Mouse (Mus musculus): ENCODE measurements at regions not wholly inside any gene's neighbourhood (a gene's known extent, or its start where the extent isn't known, plus 50 kb on each side); places are given as distances from the start of the nearest gene placed in this dataset.

- no peaks in the 10 kb centered on the region for H3K36me3 ChIP-seq (ENCODE audit: insufficient read depth)
- WGBS: 86% methylated on average over 9 of the region's 9 CpGs
- ATAC-seq: no peak
- H3K9me3 ChIP-seq (ENCODE audit: low read length): no peaks in the 10 kb centered on the region
- H3K4me1 ChIP-seq (ENCODE audit: insufficient read depth): no peaks in the 10 kb centered on the region
- H3K4me3 ChIP-seq (ENCODE audit: low read depth, low read length): no peak overlapping the region
- H3K4me2 ChIP-seq (ENCODE audit: low read depth): no peak overlapping the region
- no peak overlapping the region for H3K9ac ChIP-seq
- TF ChIP-seq CTCF (IDR thresholded peaks at IDR 0.05; ENCODE audit: low read depth): no peak
- no peaks in the 10 kb centered on the region for H3K27me3 ChIP-seq (ENCODE audit: insufficient read depth, low read length)
- H3K27ac ChIP-seq (ENCODE audit: low read depth, low read length): no peak overlapping the region
- DNase-seq: no peak
Measured at GRCm38 (mm10) chr1:183619451-183620059, 201.5 kb downstream of the Hhipl2 start.

GRCm38 (mm10) chr1:183622341-183622740 lies 204.3 kb downstream of the Hhipl2 start:
- Histone ChIP-seq H3K9ac (no peak overlapping the region), H3K27ac (ENCODE audit: low read depth, low read length) (no peak overlapping the region), H3K36me3 (ENCODE audit: insufficient read depth) (no peaks in the 10 kb centered on the region), H3K4me3 (ENCODE audit: low read depth, low read length) (no peak overlapping the region), H3K4me2 (ENCODE audit: low read depth) (no peak overlapping the region), H3K9me3 (ENCODE audit: low read length) (no peaks in the 10 kb centered on the region), H3K27me3 (ENCODE audit: insufficient read depth, low read length) (no peaks in the 10 kb centered on the region), H3K4me1 (ENCODE audit: insufficient read depth) (no peaks in the 10 kb centered on the region)
- no peak for TF ChIP-seq CTCF (IDR thresholded peaks at IDR 0.05; ENCODE audit: low read depth)
- DNase-seq (no peak), ATAC-seq (no peak)
- WGBS: 46% methylated on average over 4 of the region's 4 CpGs

- no peaks in the 10 kb centered on the region for H3K4me1 ChIP-seq (ENCODE audit: insufficient read depth)
- H3K4me2 ChIP-seq (ENCODE audit: low read depth): no peak overlapping the region
- DNase-seq (no peak), ATAC-seq (no peak)
- no peak overlapping the region for H3K9ac ChIP-seq
- no peaks in the 10 kb centered on the region for H3K27me3 ChIP-seq (ENCODE audit: insufficient read depth, low read length)
- H3K36me3 ChIP-seq (ENCODE audit: insufficient read depth): no peaks in the 10 kb centered on the region
- 52% methylated on average over 1 of the region's 1 CpGs for WGBS
- H3K9me3 ChIP-seq (ENCODE audit: low read length): no peaks in the 10 kb centered on the region
- TF ChIP-seq CTCF (IDR thresholded peaks at IDR 0.05; ENCODE audit: low read depth): no peak
- no peak overlapping the region for H3K27ac ChIP-seq (ENCODE audit: low read depth, low read length)
- no peak overlapping the region for H3K4me3 ChIP-seq (ENCODE audit: low read depth, low read length)
Measured at GRCm38 (mm10) chr1:183624266-183624665, 206.3 kb downstream of the Hhipl2 start.

- Histone ChIP-seq H3K27ac (ENCODE audit: low read depth, low read length) (no peak overlapping the region), H3K4me3 (ENCODE audit: low read depth, low read length) (no peak overlapping the region), H3K36me3 (ENCODE audit: insufficient read depth) (no peaks in the 10 kb centered on the region), H3K4me2 (ENCODE audit: low read depth) (no peak overlapping the region), H3K27me3 (ENCODE audit: insufficient read depth, low read length) (no peaks in the 10 kb centered on the region), H3K9ac (no peak overlapping the region), H3K4me1 (ENCODE audit: insufficient read depth) (no peaks in the 10 kb centered on the region), H3K9me3 (ENCODE audit: low read length) (no peaks in the 10 kb centered on the region)
- DNase-seq (no peak), ATAC-seq (no peak)
- TF ChIP-seq CTCF (IDR thresholded peaks at IDR 0.05; ENCODE audit: low read depth): no peak
- 78% methylated on average over 6 of the region's 6 CpGs for WGBS
Measured at GRCm38 (mm10) chr1:183633810-183634209, 215.8 kb downstream of the Hhipl2 start.

GRCm38 (mm10) chr1:183634836-183635235 lies 216.8 kb downstream of the Hhipl2 start:
- Histone ChIP-seq H3K27me3 (ENCODE audit: insufficient read depth, low read length) (no peaks in the 10 kb centered on the region), H3K9ac (no peak overlapping the region), H3K9me3 (ENCODE audit: low read length) (no peaks in the 10 kb centered on the region), H3K4me3 (ENCODE audit: low read depth, low read length) (no peak overlapping the region), H3K4me2 (ENCODE audit: low read depth) (no peak overlapping the region), H3K4me1 (ENCODE audit: insufficient read depth) (no peaks in the 10 kb centered on the region), H3K27ac (ENCODE audit: low read depth, low read length) (no peak overlapping the region), H3K36me3 (ENCODE audit: insufficient read depth) (no peaks in the 10 kb centered on the region)
- ATAC-seq (no peak), DNase-seq (no peak)
- no peak for TF ChIP-seq CTCF (IDR thresholded peaks at IDR 0.05; ENCODE audit: low read depth)
- WGBS: 90% methylated on average over 1 of the region's 1 CpGs

- WGBS: 77% methylated on average over 8 of the region's 8 CpGs
- no peaks in the 10 kb centered on the region for H3K36me3 ChIP-seq (ENCODE audit: insufficient read depth)
- H3K9ac ChIP-seq: no peak overlapping the region
- DNase-seq (peak; percentile 19), ATAC-seq (peak; percentile 38)
- TF ChIP-seq CTCF (IDR thresholded peaks at IDR 0.05; ENCODE audit: low read depth): no peak
- no peak overlapping the region for H3K4me2 ChIP-seq (ENCODE audit: low read depth)
- no peaks in the 10 kb centered on the region for H3K27me3 ChIP-seq (ENCODE audit: insufficient read depth, low read length)
- H3K4me3 ChIP-seq (ENCODE audit: low read depth, low read length): no peak overlapping the region
- no peaks in the 10 kb centered on the region for H3K4me1 ChIP-seq (ENCODE audit: insufficient read depth)
- no peak overlapping the region for H3K27ac ChIP-seq (ENCODE audit: low read depth, low read length)
- no peaks in the 10 kb centered on the region for H3K9me3 ChIP-seq (ENCODE audit: low read length)
Measured at GRCm38 (mm10) chr1:183637214-183637613, 219.2 kb downstream of the Hhipl2 start.

- DNase-seq: no peak
- 35% methylated on average over 7 of the region's 7 CpGs for WGBS
- no peak for TF ChIP-seq CTCF (IDR thresholded peaks at IDR 0.05; ENCODE audit: low read depth)
- Histone ChIP-seq H3K9ac (no peak overlapping the region), H3K9me3 (ENCODE audit: low read length) (no peaks in the 10 kb centered on the region), H3K4me3 (ENCODE audit: low read depth, low read length) (no peak overlapping the region), H3K36me3 (ENCODE audit: insufficient read depth) (no peaks in the 10 kb centered on the region), H3K27ac (ENCODE audit: low read depth, low read length) (no peak overlapping the region), H3K4me1 (ENCODE audit: insufficient read depth) (no peaks in the 10 kb centered on the region), H3K4me2 (ENCODE audit: low read depth) (no peak overlapping the region), H3K27me3 (ENCODE audit: insufficient read depth, low read length) (no peaks in the 10 kb centered on the region)
- ATAC-seq: no peak
Measured at GRCm38 (mm10) chr1:183639332-183639731, 221.3 kb downstream of the Hhipl2 start.

All from forebrain, postnatal 0 days (tissue).